24 mouse cellular contexts compared by ENCODE assay signal in genomic region chr5:51934910-51935309, GRCm38 (mm10).
A peak's percentile ranks its signal among the peaks of the same experiment; 100 is the strongest.
DNase-seq lines count a peak whose midpoint lies in the region; ATAC-seq and TF ChIP-seq lines count a peak whose summit lies in the region.
"Had no signal": no experiment of that assay in that cellular context is flagged by ENCODE, and none has a peak within 500 bp of the region (broad histone marks: within the 10 kb centered on the region; RNA-seq: fewer than 3 reads in every experiment).

No protein-coding gene starts in this region.

- no peaks in the 10 kb centered on the region for H3K27me3 ChIP-seq in heart, adult 2 months (ENCODE audit: control insufficient read depth, insufficient read depth, low read length)
- H3K27me3 ChIP-seq in hindbrain, embryonic 16.5 days (replicated peaks; ENCODE audit: control insufficient read depth, insufficient read depth, low read length) = no peaks in the 10 kb centered on the region
- H3K27me3 ChIP-seq in hindbrain, embryonic 12.5 days = no peaks in the 10 kb centered on the region
- H3K27me3 ChIP-seq in MEL (ENCODE audit: control insufficient read depth in 1 of 2, insufficient read depth in 2 of 2, low read length in 2 of 2) = no peaks in the 10 kb centered on the region
- H3K27me3 ChIP-seq in kidney, embryonic 15.5 days = no peaks in the 10 kb centered on the region
- H3K27me3 ChIP-seq: CH12.LX; embryonic facial prominence, embryonic 12.5 days; forebrain, embryonic 13.5 days; forebrain, embryonic 15.5 days had no signal

- no peak overlapping the region for H3K4me2 ChIP-seq in hindbrain, embryonic 16.5 days (ENCODE audit: low read length)
- H3K4me2 ChIP-seq in hindbrain, embryonic 12.5 days (replicated peaks) = no peak overlapping the region
- no peak overlapping the region for H3K4me2 ChIP-seq in kidney, embryonic 15.5 days
- H3K4me2 ChIP-seq: embryonic facial prominence, embryonic 12.5 days; forebrain, embryonic 13.5 days; forebrain, embryonic 15.5 days had no signal

- no peaks in the 10 kb centered on the region for H3K4me1 ChIP-seq in heart, adult 2 months (ENCODE audit: control insufficient read depth, insufficient read depth, low read length)
- no peaks in the 10 kb centered on the region for H3K4me1 ChIP-seq in hindbrain, embryonic 16.5 days (ENCODE audit: control insufficient read depth, insufficient read depth, low read depth, low read length)
- H3K4me1 ChIP-seq in hindbrain, embryonic 12.5 days = no peaks in the 10 kb centered on the region
- H3K4me1 ChIP-seq in MEL (ENCODE audit: control insufficient read depth in 1 of 2, insufficient read depth in 2 of 2, low read length in 2 of 2) = peaks cover 21 to 25% of the 10 kb centered on the region in 2 experiments
- no peaks in the 10 kb centered on the region for H3K4me1 ChIP-seq in kidney, embryonic 15.5 days
- H3K4me1 ChIP-seq: embryonic facial prominence, embryonic 10.5 days; embryonic facial prominence, embryonic 12.5 days; forebrain, embryonic 15.5 days had no signal

- peak; percentile 48; the same call in 1 of the 2 replicates for ATAC-seq in hindbrain, embryonic 16.5 days
- no peak for ATAC-seq in hindbrain, embryonic 12.5 days (ENCODE audit: low FRiP score)
- 0 out of 2 replicates have a peak, but pooled peaks have one; percentile 37 for ATAC-seq in megakaryocyte progenitor cell, adult 5-6 weeks (replicated peaks; ENCODE audit: poor library complexity)
- no peak for ATAC-seq in kidney, embryonic 15.5 days (replicated peaks; ENCODE audit: low FRiP score)
- ATAC-seq: CD4-positive, CD25-positive, alpha-beta regulatory T cell, adult 4 months; forebrain, embryonic 13.5 days; forebrain, embryonic 15.5 days had no signal

- no peak for TF ChIP-seq RAD21 in MEL (IDR thresholded peaks at IDR 0.05; ENCODE audit: low read depth, low read length)

- TF ChIP-seq CTCF in heart, adult 2 months (IDR thresholded peaks at IDR 0.05) = no peak
- TF ChIP-seq CTCF in MEL (IDR thresholded peaks at IDR 0.05 in 2 of 3, conservative IDR thresholded peaks at IDR 0.05 in 1 of 3; ENCODE audit: control insufficient read depth in 1 of 3, insufficient read depth in 1 of 3, low read depth in 2 of 3, low read length in 3 of 3, poor library complexity in 1 of 3, severe bottlenecking in 1 of 3) = no peak

- peak; percentile 83 for DNase-seq in heart, adult 11 months
- DNase-seq in heart, adult 2 months = no peak
- no peak for DNase-seq in MEL (ENCODE audit: low read depth, low spot score)
- DNase-seq in frontal cortex, adult 2 months (ENCODE audit: extremely low spot score in 1 of 2, low spot score in 1 of 2) = no peak
- DNase-seq: adrenal gland, adult 2 months; adrenal gland, postnatal 10 days; adrenal gland, postnatal 25 days; B cell, adult 2 months; cerebellum, adult 11-12 months; cerebellum, adult 2 months; cerebellum, adult 9-10 months; cerebellum, postnatal 10 days; cerebellum, postnatal 25 days had no signal

- H3K4me3 ChIP-seq in heart, adult 2 months = no peak overlapping the region
- no peak overlapping the region for H3K4me3 ChIP-seq in hindbrain, embryonic 16.5 days (ENCODE audit: low read length)
- H3K4me3 ChIP-seq in hindbrain, embryonic 12.5 days = no peak overlapping the region
- H3K4me3 ChIP-seq in MEL (ENCODE audit: control insufficient read depth in 1 of 2, insufficient read depth in 1 of 2, low read depth in 2 of 2, low read length in 2 of 2) = no peak overlapping the region
- no peak overlapping the region for H3K4me3 ChIP-seq in kidney, embryonic 15.5 days (replicated peaks)
- H3K4me3 ChIP-seq: embryonic facial prominence, embryonic 10.5 days; embryonic facial prominence, embryonic 12.5 days; forebrain, embryonic 13.5 days; forebrain, embryonic 15.5 days had no signal

- no peak for TF ChIP-seq POLR2A in heart, adult 2 months (IDR thresholded peaks at IDR 0.05; ENCODE audit: insufficient read depth, low read depth, low read length)
- TF ChIP-seq POLR2A in MEL (IDR thresholded peaks at IDR 0.05; ENCODE audit: control insufficient read depth in 1 of 2, insufficient read depth in 1 of 2, low read depth in 1 of 2, low read length in 2 of 2, poor library complexity in 1 of 2) = no peak

- no peak for TF ChIP-seq EP300 in heart, adult 2 months (IDR thresholded peaks at IDR 0.05; ENCODE audit: insufficient read depth, low read depth, low read length)
- no peak for TF ChIP-seq EP300 in MEL (IDR thresholded peaks at IDR 0.05; ENCODE audit: low read depth in 1 of 2, low read length in 2 of 2)

- WGBS in heart, adult 2 months = 80% methylated on average over 4 of the region's 4 CpGs
- WGBS in hindbrain, embryonic 16.5 days = 87% methylated on average over 4 of the region's 4 CpGs
- WGBS in hindbrain, embryonic 12.5 days = 76% methylated on average over 4 of the region's 4 CpGs
- WGBS in kidney, embryonic 15.5 days = 73% methylated on average over 4 of the region's 4 CpGs

- H3K9ac ChIP-seq in heart, adult 2 months (ENCODE audit: low read depth, low read length) = no peak overlapping the region
- H3K9ac ChIP-seq in hindbrain, embryonic 16.5 days (ENCODE audit: low read depth, low read length) = no peak overlapping the region
- H3K9ac ChIP-seq in hindbrain, embryonic 12.5 days = no peak overlapping the region
- no peak overlapping the region for H3K9ac ChIP-seq in MEL (ENCODE audit: control insufficient read depth, low read depth, low read length, poor library complexity, severe bottlenecking)
- H3K9ac ChIP-seq in kidney, embryonic 15.5 days = no peak overlapping the region
- H3K9ac ChIP-seq: embryonic facial prominence, embryonic 12.5 days; forebrain, embryonic 13.5 days; forebrain, embryonic 15.5 days had no signal

- intact Hi-C loops in heart, adult 2 months (cut with DNase I) = no loop called here

- no peaks in the 10 kb centered on the region for H3K36me3 ChIP-seq in heart, adult 2 months (ENCODE audit: control insufficient read depth, insufficient read depth, low read length)
- no peaks in the 10 kb centered on the region for H3K36me3 ChIP-seq in hindbrain, embryonic 16.5 days (ENCODE audit: control insufficient read depth, insufficient read depth, low read length)
- H3K36me3 ChIP-seq in hindbrain, embryonic 12.5 days = no peaks in the 10 kb centered on the region
- H3K36me3 ChIP-seq in MEL (ENCODE audit: control insufficient read depth in 1 of 2, insufficient read depth in 2 of 2, low read length in 2 of 2) = peaks cover 0 to 24% of the 10 kb centered on the region in 2 experiments; a peak in 2 of 4 replicates
- no peaks in the 10 kb centered on the region for H3K36me3 ChIP-seq in kidney, embryonic 15.5 days
- H3K36me3 ChIP-seq: embryonic facial prominence, embryonic 10.5 days; embryonic facial prominence, embryonic 12.5 days; forebrain, embryonic 15.5 days; G1E had no signal

- H3K79me2 ChIP-seq in heart, adult 2 months (replicated peaks; ENCODE audit: control insufficient read depth, insufficient read depth, low read length) = no peaks in the 10 kb centered on the region
- H3K79me2 ChIP-seq in MEL (ENCODE audit: control insufficient read depth, insufficient read depth, low read length, poor library complexity) = no peaks in the 10 kb centered on the region

- H3K27ac ChIP-seq in heart, adult 2 months = no peak overlapping the region
- no peak overlapping the region for H3K27ac ChIP-seq in hindbrain, embryonic 16.5 days (ENCODE audit: low read depth, low read length)
- no peak overlapping the region for H3K27ac ChIP-seq in hindbrain, embryonic 12.5 days
- H3K27ac ChIP-seq in MEL (ENCODE audit: control insufficient read depth, low read depth, low read length) = no peak overlapping the region
- H3K27ac ChIP-seq in kidney, embryonic 15.5 days = no peak overlapping the region
- H3K27ac ChIP-seq: embryonic facial prominence, embryonic 10.5 days; embryonic facial prominence, embryonic 12.5 days; forebrain, embryonic 13.5 days; forebrain, embryonic 15.5 days had no signal

- H3K9me3 ChIP-seq in hindbrain, embryonic 16.5 days (ENCODE audit: control insufficient read depth, low read length) = no peaks in the 10 kb centered on the region
- H3K9me3 ChIP-seq in hindbrain, embryonic 12.5 days (replicated peaks) = no peaks in the 10 kb centered on the region
- no peaks in the 10 kb centered on the region for H3K9me3 ChIP-seq in MEL (replicated peaks; ENCODE audit: insufficient read depth, low read length)
- H3K9me3 ChIP-seq in kidney, embryonic 15.5 days (replicated peaks) = no peaks in the 10 kb centered on the region
- H3K9me3 ChIP-seq: embryonic facial prominence, embryonic 10.5 days; embryonic facial prominence, embryonic 12.5 days; forebrain, embryonic 13.5 days; forebrain, embryonic 15.5 days had no signal

TF ChIP-seq in MEL, 35 proteins besides CTCF, POLR2A, EP300 and RAD21:
- TF ChIP-seq NELFE (IDR thresholded peaks at IDR 0.05; ENCODE audit: low read depth, low read length) (0 out of 2 replicates have a peak, but pooled peaks have one; percentile 19), MXI1 (IDR thresholded peaks at IDR 0.05; ENCODE audit: low read depth, low read length) (no peak), USF1 (IDR thresholded peaks at IDR 0.05; ENCODE audit: low read depth, low read length) (peak; percentile 70)

Comparison
In these comparisons a context has a peak if more than half of its experiments do, and no peak if none do; other contexts are left out.
1. ATAC-seq: peak in hindbrain, embryonic 16.5 days (single experiment) and megakaryocyte progenitor cell, adult 5-6 weeks (single experiment); none in hindbrain, embryonic 12.5 days (single experiment) and kidney, embryonic 15.5 days (single experiment).